Mouse (Mus musculus) forelimb bud, embryonic 11.5 days (tissue): ENCODE data around the gene Srarp.

Experiments used
- DNase-seq: peaks from one replicate; pipeline ENCODE4 v3.0.0-alpha.2; 2012; ENCODE audit warnings: low read depth, low spot score

Srarp gene

GRCm38 (mm10) chr4:141435974-141436373 is at the start of gene Srarp:
Gene Srarp (minus strand): TSS chr4:141436105.
- no peak for DNase-seq

DNA sequence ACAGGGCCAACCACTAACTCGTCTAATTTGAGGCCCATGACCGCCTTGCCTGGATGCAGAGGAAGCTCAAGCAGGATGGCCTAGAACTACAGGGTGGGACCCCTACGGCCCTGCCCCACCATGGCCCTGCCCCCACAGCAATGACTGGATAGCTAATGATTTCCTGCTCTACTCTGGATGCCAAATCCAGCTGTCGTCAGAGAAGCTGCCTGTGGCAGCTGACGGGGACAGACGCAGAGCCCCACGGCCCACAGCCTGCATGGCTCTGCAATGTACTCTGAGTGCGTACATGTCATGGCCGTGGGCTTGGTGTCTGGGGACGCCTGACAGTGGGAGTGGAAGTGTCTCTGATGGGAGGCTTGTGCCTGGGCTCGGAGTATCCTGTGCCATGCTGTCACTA is 48.2 kb upstream of the Srarp start:
- DNase-seq: no peak

GRCm38 (mm10) chr4:141479411-141479810 is 43.5 kb upstream of the Srarp start:
- DNase-seq: no peak

GRCm38 (mm10) chr4:141478794-141479193 is 42.9 kb upstream of the Srarp start:
- DNase-seq: no peak

- DNase-seq: no peak
Measured at GRCm38 (mm10) chr4:141478225-141478624, 42.3 kb upstream of the Srarp start.

- no peak for DNase-seq
Measured at GRCm38 (mm10) chr4:141477681-141478102, 41.8 kb upstream of the Srarp start.

DNA sequence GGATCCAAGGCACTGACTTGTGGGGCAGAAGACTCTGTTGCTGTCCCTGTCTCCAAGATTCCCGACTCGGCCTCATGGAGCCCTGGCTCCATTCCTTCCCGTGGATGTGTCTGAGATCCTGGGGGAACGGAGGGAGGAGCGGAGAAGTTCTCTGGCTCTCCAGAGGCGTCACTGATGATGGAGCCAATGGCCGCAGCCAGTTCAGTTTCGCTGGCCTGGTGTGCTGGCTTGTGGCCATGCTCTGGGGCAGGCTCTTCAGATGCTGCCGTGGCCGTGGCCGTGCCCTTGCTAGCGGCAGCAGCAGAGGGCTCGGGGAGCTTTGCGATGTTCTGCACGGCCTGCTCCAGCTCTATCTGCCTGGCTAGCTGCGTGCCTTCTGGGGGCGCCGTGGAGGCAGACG is 38.5 kb upstream of the Srarp start:
- DNase-seq: no peak

GRCm38 (mm10) chr4:141472641-141473321 is 36.9 kb upstream of the Srarp start:
- DNase-seq: no peak

GRCm38 (mm10) chr4:141471491-141471890 is 35.6 kb upstream of the Srarp start:
- DNase-seq: no peak

DNA sequence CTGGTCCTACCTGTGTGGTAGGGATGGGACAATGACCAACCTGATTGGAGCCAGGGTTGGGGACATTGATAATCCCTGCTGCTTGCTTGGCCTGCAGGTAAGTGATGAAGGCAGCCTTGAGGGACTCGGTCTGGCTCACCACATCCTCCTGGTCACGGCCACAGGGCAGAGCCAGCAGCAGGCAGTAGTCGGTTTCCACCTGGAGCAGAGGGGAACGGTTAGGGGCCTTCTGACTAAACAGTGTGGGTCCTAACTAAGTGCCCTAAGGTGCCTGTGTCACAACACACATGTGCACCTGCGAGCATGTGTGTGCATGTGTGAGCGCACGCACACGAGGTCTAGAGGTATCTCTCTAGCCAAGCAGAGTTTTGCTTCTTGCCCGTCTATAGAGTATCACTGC is 33.4 kb upstream of the Srarp start:
- no peak for DNase-seq

- DNase-seq: no peak
Measured at GRCm38 (mm10) chr4:141468576-141468975, 32.7 kb upstream of the Srarp start.

DNA sequence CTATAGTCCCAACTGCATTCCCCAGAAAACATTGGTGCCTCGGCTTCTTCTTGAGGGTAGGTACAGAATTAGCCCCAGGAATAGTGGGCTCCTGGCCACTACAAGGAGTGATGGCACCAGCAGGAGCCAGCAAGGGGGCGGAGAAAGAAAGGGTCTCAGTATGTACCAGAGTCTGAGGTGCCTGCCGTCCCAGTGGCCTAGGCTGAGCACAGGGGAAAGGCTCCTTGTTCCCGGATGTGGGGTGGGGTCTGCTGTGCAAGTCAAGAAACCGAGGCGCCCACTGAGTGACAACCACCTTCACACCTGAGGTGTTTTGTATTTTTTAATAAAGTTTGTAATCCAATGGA is 31.6 kb upstream of the Srarp start:
- no peak for DNase-seq

- no peak for DNase-seq
Measured at GRCm38 (mm10) chr4:141466844-141467580, 31.1 kb upstream of the Srarp start.

GRCm38 (mm10) chr4:141466289-141466795 is 30.4 kb upstream of the Srarp start:
- DNase-seq: no peak

DNA sequence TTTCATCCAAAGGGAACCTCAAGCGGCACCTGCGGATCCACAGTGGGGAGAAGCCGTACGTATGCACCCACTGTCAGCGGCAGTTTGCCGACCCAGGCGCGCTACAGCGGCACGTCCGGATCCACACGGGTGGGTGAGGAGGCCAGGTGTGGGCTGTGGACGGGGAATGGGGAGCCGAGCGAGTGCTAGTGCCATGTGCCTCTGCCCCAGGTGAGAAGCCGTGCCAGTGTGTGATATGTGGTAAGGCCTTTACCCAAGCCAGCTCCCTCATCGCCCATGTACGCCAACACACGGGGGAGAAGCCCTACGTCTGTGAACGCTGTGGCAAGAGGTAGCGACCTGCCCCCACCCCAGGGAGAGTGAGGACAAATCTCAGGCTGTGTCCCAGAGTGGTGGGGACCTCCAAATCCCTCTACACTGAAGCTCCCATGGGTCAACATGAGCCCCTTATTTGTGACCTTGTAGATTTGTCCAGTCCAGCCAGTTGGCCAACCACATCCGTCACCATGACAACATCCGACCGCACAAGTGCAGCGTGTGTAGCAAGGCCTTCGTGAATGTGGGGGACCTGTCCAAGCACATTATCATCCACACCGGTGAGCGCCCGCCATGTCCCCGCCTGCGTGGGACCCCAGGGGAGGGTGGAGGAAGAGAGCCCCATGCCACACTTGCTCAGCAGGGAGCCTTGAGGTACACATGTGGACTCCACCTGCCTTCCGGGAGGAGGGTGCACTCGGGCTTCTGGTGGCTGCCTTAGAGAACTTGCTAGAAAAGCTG is 29.8 kb upstream of the Srarp start:
- DNase-seq: no peak

DNA sequence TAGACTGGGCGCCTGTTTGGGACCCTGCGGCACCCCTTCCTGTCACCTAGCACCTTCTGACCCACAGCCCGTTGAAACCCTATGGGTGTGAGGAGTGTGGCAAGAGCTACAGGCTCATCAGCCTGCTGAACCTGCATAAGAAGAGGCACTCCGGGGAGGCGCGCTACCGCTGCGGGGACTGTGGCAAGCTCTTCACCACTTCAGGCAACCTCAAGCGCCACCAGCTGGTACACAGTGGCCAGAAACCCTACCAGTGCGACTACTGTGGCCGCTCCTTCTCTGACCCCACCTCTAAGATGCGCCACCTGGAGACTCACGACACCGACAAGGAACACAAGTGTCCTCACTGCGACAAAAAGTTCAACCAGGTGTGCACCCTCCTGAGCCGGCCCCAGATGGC is 28.8 kb upstream of the Srarp start:
- no peak for DNase-seq

DNA sequence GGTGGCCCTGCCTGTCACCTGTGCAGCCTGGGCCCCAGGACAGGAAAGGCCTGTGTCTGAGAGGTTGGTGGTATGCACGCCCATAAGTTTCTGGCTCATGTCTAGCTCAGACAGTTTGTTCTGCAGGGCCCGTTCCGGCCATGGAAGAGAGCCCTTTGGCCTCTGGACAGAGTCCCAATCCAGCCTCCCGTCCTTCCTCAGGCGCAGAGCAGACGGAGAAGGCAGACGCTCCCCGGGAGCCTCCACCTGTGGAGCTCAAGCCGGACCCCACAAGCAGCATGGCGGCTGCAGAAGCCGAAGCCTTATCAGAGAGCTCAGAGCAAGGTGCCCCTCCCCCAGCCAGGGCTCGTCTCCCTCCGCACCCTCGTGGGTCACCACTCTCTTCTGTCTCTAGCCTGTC is 27.6 kb upstream of the Srarp start:
- DNase-seq: no peak

DNA sequence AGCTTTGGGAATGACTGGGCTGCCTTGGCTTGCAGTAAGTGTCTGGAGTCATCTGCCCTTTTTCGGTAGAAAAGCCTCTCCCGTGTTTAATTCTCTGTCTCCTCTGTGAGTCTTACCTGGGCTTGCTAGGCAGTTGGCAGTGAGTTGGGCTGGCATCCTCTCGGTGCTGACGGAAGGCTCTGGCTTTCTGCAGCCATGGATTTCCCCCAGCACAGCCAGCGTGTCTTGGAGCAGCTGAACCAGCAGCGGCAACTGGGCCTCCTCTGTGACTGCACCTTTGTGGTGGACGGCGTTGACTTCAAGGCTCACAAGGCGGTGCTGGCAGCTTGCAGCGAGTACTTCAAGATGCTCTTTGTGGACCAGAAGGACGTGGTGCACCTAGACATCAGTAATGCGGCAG is 25.7 kb upstream of the Srarp start:
- DNase-seq: no peak

DNA sequence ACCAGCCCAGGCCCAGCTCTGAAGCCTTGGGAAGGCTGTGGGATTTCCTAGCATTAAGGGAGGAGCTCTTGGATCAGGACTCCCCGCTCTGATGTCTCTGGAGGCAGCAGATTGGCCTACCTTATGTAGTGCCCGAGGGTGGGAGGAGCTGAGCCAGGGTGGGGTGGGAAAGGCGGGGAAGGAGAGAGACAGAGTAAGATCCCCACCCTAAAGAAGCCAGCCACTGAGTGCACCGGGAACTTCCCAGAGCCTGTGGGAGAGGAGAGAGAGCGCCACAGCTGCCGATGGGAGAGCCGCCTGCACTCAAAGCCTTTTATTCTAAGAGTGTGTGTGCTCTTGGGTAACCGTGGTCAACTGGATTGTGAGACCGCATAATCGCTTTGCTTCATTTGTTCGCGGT is 25.2 kb upstream of the Srarp start:
- DNase-seq: no peak

GRCm38 (mm10) chr4:141460481-141460880 is 24.6 kb upstream of the Srarp start:
- no peak for DNase-seq

- DNase-seq: no peak
Measured at GRCm38 (mm10) chr4:141459766-141460165, 23.9 kb upstream of the Srarp start.

GRCm38 (mm10) chr4:141458888-141459287 is 23.0 kb upstream of the Srarp start:
- no peak for DNase-seq
